Mouse (Mus musculus) lung, postnatal 0 days (tissue): ENCODE results near the gene Lgr4.

Experiments
- CTCF ChIP-seq: IDR thresholded peaks from 2 replicates; pipeline ENCODE4 v1.5.1; 2016; ENCODE audit warnings: antibody characterized with exemption, mild to moderate bottlenecking
- EP300 ChIP-seq: IDR thresholded peaks from 2 replicates; pipeline ENCODE4 v1.6.1; 2016; ENCODE audit warnings: antibody characterized with exemption, mild to moderate bottlenecking, control low read depth

DNA sequence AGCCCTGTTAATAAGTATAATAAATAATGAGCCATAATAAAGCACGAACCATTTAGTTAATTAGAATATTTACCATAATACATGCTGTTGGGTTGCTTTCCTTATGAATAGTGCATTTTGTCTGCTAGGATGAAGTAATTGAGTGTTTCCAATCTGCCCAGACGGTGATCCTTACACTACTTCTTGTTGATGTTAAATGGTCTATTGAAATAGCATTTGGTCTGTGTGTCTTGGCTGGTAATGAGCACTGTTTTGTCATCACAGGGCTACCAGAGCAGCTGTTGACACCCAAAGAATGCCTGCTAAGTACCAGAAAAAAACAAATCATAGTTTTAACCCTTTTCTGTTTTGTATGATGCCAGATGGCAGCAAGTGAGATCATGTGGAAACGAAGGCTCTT lies 42.8 kb downstream of the Lgr4 start:
- TF ChIP-seq CTCF (no peak), EP300 (no peak)
